Mouse (Mus musculus): ENCODE measurements at regions not wholly inside any gene's neighbourhood (a gene's known extent, or its start where the extent isn't known, plus 50 kb on each side); places are given as distances from the start of the nearest gene placed in this dataset.
"Not testable (repeated sequence)": the region's sequence is repeated elsewhere in the genome, so short reads cannot be mapped to it uniquely, and the experiment has no call there.

GRCm38 (mm10) chr6:25101761-25102160 lies 145.7 kb upstream of the Tmem229a start:
- no peak for DNase-seq (ENCODE audit: inconsistent ontology term)

GRCm38 (mm10) chr6:25087167-25087566 lies 131.1 kb upstream of the Tmem229a start:
- DNase-seq (ENCODE audit: inconsistent ontology term) = no peak

DNA sequence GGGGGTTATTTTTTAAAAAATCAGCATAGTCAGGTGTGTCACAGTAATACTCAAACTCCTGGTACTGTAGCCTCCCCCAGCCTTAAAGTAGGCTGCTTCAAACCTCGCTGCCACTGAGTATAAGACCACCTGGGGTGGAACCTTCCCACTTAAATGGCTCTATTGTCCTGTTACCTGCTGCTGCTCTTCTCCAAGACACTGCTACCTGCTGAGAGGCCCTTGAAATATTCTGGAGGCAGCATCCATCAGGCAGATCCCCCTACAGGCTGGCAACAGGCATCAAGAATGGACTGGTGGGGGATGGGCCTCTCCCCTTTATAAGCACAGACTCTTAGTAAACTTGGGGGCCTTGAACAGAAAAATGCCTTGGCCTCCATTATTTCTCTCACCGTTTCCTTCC lies 129.8 kb upstream of the Tmem229a start:
- no peak for DNase-seq (ENCODE audit: inconsistent ontology term)

DNA sequence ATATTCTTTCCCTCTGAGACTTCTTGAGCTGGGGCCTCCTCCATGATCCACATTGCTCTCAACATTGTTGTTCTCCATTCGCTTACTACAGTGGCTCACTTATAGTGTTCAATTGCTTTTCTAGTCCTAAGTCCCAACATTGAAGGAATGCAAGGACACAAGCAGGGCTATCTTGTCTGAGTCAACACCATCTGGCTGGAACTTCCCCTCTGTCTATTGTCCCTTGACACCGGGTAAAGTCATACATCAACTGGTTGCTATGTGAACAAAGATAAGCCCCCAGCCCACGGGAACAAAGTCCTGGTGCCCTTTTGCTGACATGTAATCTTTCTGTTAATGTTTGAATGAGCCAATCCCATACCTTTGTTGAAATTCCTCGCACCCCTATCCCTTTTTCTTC lies 129.2 kb upstream of the Tmem229a start:
- DNase-seq (ENCODE audit: inconsistent ontology term) = not testable (repeated sequence)

DNA sequence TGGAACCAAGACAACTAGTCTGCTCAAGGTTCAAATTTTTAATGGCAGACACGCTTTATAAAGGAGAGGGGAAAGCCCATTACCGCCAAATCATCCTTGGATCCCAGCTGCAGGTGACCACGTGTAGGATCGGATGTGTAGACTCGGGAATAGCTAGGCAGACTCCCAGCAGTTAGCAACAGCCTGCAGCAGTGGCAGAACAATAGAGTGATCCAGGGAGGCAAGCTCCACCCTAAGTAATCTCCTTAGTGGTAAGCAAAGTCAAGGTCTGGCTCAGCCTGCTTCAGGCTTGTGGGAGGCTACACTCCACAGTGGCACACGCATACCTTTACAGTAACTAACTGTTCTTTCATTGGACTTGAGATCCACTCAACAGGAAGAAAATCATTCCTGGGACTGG lies 109.8 kb upstream of the Tmem229a start:
- DNase-seq (ENCODE audit: inconsistent ontology term) = no peak

- peak; percentile 15 for DNase-seq (ENCODE audit: inconsistent ontology term)
Measured at GRCm38 (mm10) chr6:25032878-25033509, 76.9 kb upstream of the Tmem229a start.

- no peak for DNase-seq (ENCODE audit: inconsistent ontology term)
Measured at GRCm38 (mm10) chr6:25026953-25027352, 70.9 kb upstream of the Tmem229a start.

DNA sequence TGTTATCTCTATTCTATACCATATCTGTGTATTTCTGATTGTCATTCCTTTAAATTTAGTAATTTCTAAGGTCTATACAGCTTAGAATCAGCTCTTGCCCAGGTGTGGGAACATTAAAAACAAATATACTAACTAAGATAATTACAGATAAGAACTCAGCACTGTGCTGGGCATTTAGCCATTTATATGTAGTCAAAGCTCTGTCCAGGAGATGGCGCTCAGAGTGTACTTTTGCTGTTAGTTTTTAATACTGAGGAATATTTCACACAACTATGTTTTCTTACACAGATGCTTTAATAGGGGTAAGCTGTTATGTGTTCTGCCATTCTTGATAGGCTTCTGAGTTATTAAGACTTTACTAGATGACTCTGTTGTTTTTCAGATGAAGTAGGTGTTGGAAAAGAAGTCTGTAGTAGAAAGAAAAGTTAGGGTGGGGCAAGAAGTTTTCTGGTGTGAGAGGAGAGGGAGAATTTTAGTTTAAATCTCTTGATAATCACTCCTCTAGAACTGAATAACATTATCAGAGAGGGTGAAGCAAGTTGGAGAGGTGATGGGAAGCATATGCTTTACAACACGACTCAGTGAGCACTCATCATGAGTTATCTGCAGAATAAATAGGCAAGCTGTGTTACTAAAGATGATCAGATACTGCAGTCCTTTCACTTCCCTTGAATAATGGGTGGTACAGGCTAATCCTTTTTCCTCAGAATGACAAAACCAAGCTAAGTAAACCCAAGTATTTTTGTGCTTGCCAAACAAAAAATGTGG lies 64.1 kb upstream of the Tmem229a start:
- peak; percentile 36 for DNase-seq (ENCODE audit: inconsistent ontology term)

GRCm38 (mm10) chr6:25013288-25013606 lies 57.1 kb upstream of the Tmem229a start:
- DNase-seq (ENCODE audit: inconsistent ontology term) = peak; percentile 73

GRCm38 (mm10) chr6:25012376-25013287 lies 56.5 kb upstream of the Tmem229a start:
- DNase-seq (ENCODE audit: inconsistent ontology term) = peak; percentile 36

- DNase-seq (ENCODE audit: inconsistent ontology term) = not testable (repeated sequence)
Measured at GRCm38 (mm10) chr6:25008856-25009255, 52.8 kb upstream of the Tmem229a start.
